Mouse (Mus musculus) liver, embryonic 14.5 days (tissue): ENCODE data around the gene Itgb3.

Experiments
- CTCF ChIP-seq: IDR thresholded peaks from 2 replicates; pipeline ENCODE4 v1.5.1; 2016; ENCODE audit warnings: antibody characterized with exemption, low read depth, control low read depth
- EP300 ChIP-seq: IDR thresholded peaks from 2 replicates; pipeline ENCODE4 v1.6.1; 2016; ENCODE audit warnings: antibody characterized with exemption, low read depth

DNA sequence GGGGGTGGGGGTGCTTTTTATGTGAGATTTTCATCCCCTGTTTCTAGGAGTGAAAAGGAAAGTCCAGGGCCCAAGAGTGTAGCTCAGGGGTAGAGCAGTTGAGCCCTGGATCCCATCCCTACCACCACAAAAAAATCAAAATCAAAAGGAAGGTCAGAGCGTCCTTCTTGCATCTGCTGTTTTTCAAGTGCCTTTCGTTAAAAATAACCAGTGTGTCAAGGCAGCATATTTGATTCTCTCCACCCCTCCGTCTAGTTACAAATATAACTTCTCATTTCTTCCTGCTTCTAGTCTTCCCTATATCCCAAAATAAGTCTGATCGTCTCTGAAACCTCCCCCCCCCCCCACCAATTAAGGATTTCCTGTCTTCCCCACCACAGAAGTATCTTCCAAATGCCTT lies 49.7 kb upstream of the Itgb3 start:
- TF ChIP-seq CTCF (no peak), EP300 (no peak)
